Mouse (Mus musculus) cortical plate, adult 2 months (tissue): ENCODE data around the gene Pkdcc. TPM values are rescaled to one million over a fixed set of nuclear protein-coding genes. Genes with fewer than 3 reads are reported as not detected.

Source experiments
- H3K27ac ChIP-seq: fragments of 200-500 bp; 2 replicates; pipeline ENCODE4 v1.5.1; 2012; ENCODE audit warnings: low read length, control low read depth, inconsistent platforms; ENCODE audit not compliant: insufficient read depth
- H3K4me1 ChIP-seq: fragments of 200-500 bp; 2 replicates; pipeline ENCODE4 v1.6.1; 2011; ENCODE audit warnings: low read length; ENCODE audit not compliant: control insufficient read depth, insufficient read depth
- H3K4me3 ChIP-seq: fragments of 200-500 bp; 2 replicates; pipeline ENCODE4 v1.5.1; 2011; ENCODE audit warnings: mild to moderate bottlenecking, low read length, control low read depth; ENCODE audit not compliant: insufficient read depth
- CTCF ChIP-seq: fragments of 200-500 bp; IDR thresholded peaks from 2 replicates; pipeline ENCODE4 v1.5.1; 2011; ENCODE audit warnings: mild to moderate bottlenecking, control low read depth, low read length; ENCODE audit not compliant: insufficient read depth; ENCODE audit errors: extremely low read depth
- POLR2A ChIP-seq: fragments of 200-500 bp; IDR thresholded peaks from 2 replicates; pipeline ENCODE4 v1.6.1; 2011; ENCODE audit warnings: mild to moderate bottlenecking, low read length, control low read depth; ENCODE audit not compliant: insufficient read depth; ENCODE audit errors: extremely low read depth
- polyA plus RNA-seq: library from polyadenylated mRNA; depleted of rRNA; stranded (reverse); fragments of >200 nt; gene quantifications from 2 replicates; pipeline ENCODE4 v1.2.3, GENCODE M21; 2012

The Pkdcc gene
- polyA plus RNA-seq, 1 experiment = 19.2 TPM

GRCm38 (mm10) chr17:83236202-83236601 lies 21.1 kb downstream of the Pkdcc start:
- Histone ChIP-seq H3K4me3 (no peak overlapping the region), H3K27ac (no peak overlapping the region), H3K4me1 (no peaks in the 10 kb centered on the region)
- TF ChIP-seq POLR2A (no peak), CTCF (no peak)

GRCm38 (mm10) chr17:83238123-83239058 lies 23.3 kb downstream of the Pkdcc start:
- H3K4me3 ChIP-seq = no peak overlapping the region
- H3K4me1 ChIP-seq = no peaks in the 10 kb centered on the region
- TF ChIP-seq POLR2A (no peak), CTCF (no peak)
- H3K27ac ChIP-seq = no peak overlapping the region

- no peak overlapping the region for H3K4me3 ChIP-seq
- H3K27ac ChIP-seq = no peak overlapping the region
- TF ChIP-seq CTCF (no peak), POLR2A (no peak)
- no peaks in the 10 kb centered on the region for H3K4me1 ChIP-seq
These were observed 29.4 kb downstream of the Pkdcc start for GRCm38 (mm10) chr17:83244502-83244901.

- no peak overlapping the region for H3K27ac ChIP-seq
- no peak overlapping the region for H3K4me3 ChIP-seq
- TF ChIP-seq CTCF (no peak), POLR2A (no peak)
- no peaks in the 10 kb centered on the region for H3K4me1 ChIP-seq
These were observed 30.4 kb downstream of the Pkdcc start for GRCm38 (mm10) chr17:83245460-83245859.

- no peak for TF ChIP-seq CTCF
- no peak for TF ChIP-seq POLR2A
- Histone ChIP-seq H3K4me1 (no peaks in the 10 kb centered on the region), H3K27ac (no peak overlapping the region), H3K4me3 (no peak overlapping the region)
These were observed 31.0 kb downstream of the Pkdcc start for GRCm38 (mm10) chr17:83246090-83246489.

- Histone ChIP-seq H3K4me1 (no peaks in the 10 kb centered on the region), H3K27ac (no peak overlapping the region), H3K4me3 (no peak overlapping the region)
- TF ChIP-seq CTCF = no peak
- TF ChIP-seq POLR2A = no peak
These were observed 32.1 kb downstream of the Pkdcc start for GRCm38 (mm10) chr17:83247176-83247575.

GRCm38 (mm10) chr17:83248467-83248866 lies 33.4 kb downstream of the Pkdcc start:
- H3K4me1 ChIP-seq = no peaks in the 10 kb centered on the region
- no peak for TF ChIP-seq CTCF
- no peak overlapping the region for H3K4me3 ChIP-seq
- no peak overlapping the region for H3K27ac ChIP-seq

- no peaks in the 10 kb centered on the region for H3K4me1 ChIP-seq
- no peak overlapping the region for H3K4me3 ChIP-seq
- no peak for TF ChIP-seq POLR2A
- TF ChIP-seq CTCF = no peak
- H3K27ac ChIP-seq = no peak overlapping the region
These were observed 35.9 kb downstream of the Pkdcc start for GRCm38 (mm10) chr17:83250903-83251526.

GRCm38 (mm10) chr17:83253051-83253649 lies 38.1 kb downstream of the Pkdcc start:
- no peak for TF ChIP-seq POLR2A
- TF ChIP-seq CTCF = peak; percentile 73
- no peak overlapping the region for H3K4me3 ChIP-seq
- no peak overlapping the region for H3K27ac ChIP-seq
- no peaks in the 10 kb centered on the region for H3K4me1 ChIP-seq
